Mouse (Mus musculus): ENCODE results near the gene Hmcn1.

Hmcn1 gene

GRCm38 (mm10) chr1:150873231-150873630 lies 120.0 kb downstream of the Hmcn1 start:
- DNase-seq, result no peak

- DNase-seq, result no peak
Measured at GRCm38 (mm10) chr1:150872105-150872504, 121.1 kb downstream of the Hmcn1 start.

GRCm38 (mm10) chr1:150869189-150869588 lies 124.0 kb downstream of the Hmcn1 start:
- no peak for DNase-seq

GRCm38 (mm10) chr1:150866615-150867014 lies 126.6 kb downstream of the Hmcn1 start:
- no peak for DNase-seq

GRCm38 (mm10) chr1:150857779-150858178 lies 135.5 kb downstream of the Hmcn1 start:
- no peak for DNase-seq

- no peak for DNase-seq
Measured at GRCm38 (mm10) chr1:150833448-150833847, 159.8 kb downstream of the Hmcn1 start.

- no peak for DNase-seq
Measured at GRCm38 (mm10) chr1:150829851-150830250, 163.4 kb downstream of the Hmcn1 start.

GRCm38 (mm10) chr1:150827169-150827568 lies 166.1 kb downstream of the Hmcn1 start:
- no peak for DNase-seq

- DNase-seq, result no peak
Measured at GRCm38 (mm10) chr1:150824334-150825005, 168.8 kb downstream of the Hmcn1 start.

- no peak for DNase-seq
Measured at GRCm38 (mm10) chr1:150816035-150816807, 177.0 kb downstream of the Hmcn1 start.

GRCm38 (mm10) chr1:150814917-150815316 lies 178.3 kb downstream of the Hmcn1 start:
- no peak for DNase-seq

- no peak for DNase-seq
Measured at GRCm38 (mm10) chr1:150813381-150813780, 179.9 kb downstream of the Hmcn1 start.

- no peak for DNase-seq
Measured at GRCm38 (mm10) chr1:150806864-150807263, 186.4 kb downstream of the Hmcn1 start.

- DNase-seq, result no peak
Measured at GRCm38 (mm10) chr1:150805466-150805865, 187.8 kb downstream of the Hmcn1 start.

GRCm38 (mm10) chr1:150804235-150805099 lies 188.8 kb downstream of the Hmcn1 start:
- DNase-seq, result no peak

GRCm38 (mm10) chr1:150802642-150803041 lies 190.6 kb downstream of the Hmcn1 start:
- DNase-seq, result no peak

- DNase-seq, result no peak
Measured at GRCm38 (mm10) chr1:150800611-150801263, 192.5 kb downstream of the Hmcn1 start.

GRCm38 (mm10) chr1:150798651-150799050 lies 194.6 kb downstream of the Hmcn1 start:
- no peak for DNase-seq

- no peak for DNase-seq
Measured at GRCm38 (mm10) chr1:150786746-150787145, 206.5 kb downstream of the Hmcn1 start.

- DNase-seq, result no peak
Measured at GRCm38 (mm10) chr1:150783070-150783842, 210.0 kb downstream of the Hmcn1 start.

- DNase-seq, result no peak
Measured at GRCm38 (mm10) chr1:150779902-150780301, 213.3 kb downstream of the Hmcn1 start.

GRCm38 (mm10) chr1:150776741-150777140 lies 216.5 kb downstream of the Hmcn1 start:
- no peak for DNase-seq
